Mouse (Mus musculus): ENCODE data around the gene Lamp1.

DNA sequence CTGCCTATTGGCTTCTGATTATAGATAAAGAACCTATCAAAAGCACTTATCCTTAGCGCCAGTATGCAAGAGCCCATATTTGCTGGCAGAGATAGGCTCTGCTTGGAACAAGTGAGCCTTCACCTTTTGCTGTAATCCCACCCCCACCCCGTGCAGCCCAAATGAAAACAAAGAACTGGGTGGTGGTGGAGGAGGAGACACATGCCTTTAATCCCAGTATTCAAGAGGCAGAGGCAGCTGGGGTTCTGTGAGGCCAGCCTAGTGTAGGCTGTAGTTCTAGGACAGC lies 22.7 kb downstream of the Lamp1 start:
- TF ChIP-seq POLR2A (IDR thresholded peaks at IDR 0.05; ENCODE audit: control insufficient read depth, low read depth, low read length): no peak
- TF ChIP-seq CTCF (IDR thresholded peaks at IDR 0.05; ENCODE audit: control insufficient read depth, insufficient read depth, insufficient replicate concordance, low read depth, low read length): no peak
